Mouse (Mus musculus) adrenal gland, postnatal 14 days (tissue): ENCODE results near the gene Pdhx. TPM values are rescaled to one million over a fixed set of nuclear protein-coding genes. Genes with fewer than 3 reads are reported as not detected.

Experiments used
- DNase-seq: peaks from one replicate; pipeline ENCODE4 v3.0.0; 2021; ENCODE audit warnings: mixed read lengths
- total RNA-seq: library from RNA; stranded (reverse); gene quantifications from 2 replicates; pipeline ENCODE4 v1.2.3, GENCODE M21; 2021

The Pdhx gene
- total RNA-seq, 1 experiment from 2014 or later = 133 TPM

- peak; percentile 60 for DNase-seq
Measured at GRCm38 (mm10) chr2:103062865-103063264, 10.4 kb downstream of the Pdhx start.

GRCm38 (mm10) chr2:103058266-103058665 is 15.0 kb downstream of the Pdhx start:
- DNase-seq = no peak

DNA sequence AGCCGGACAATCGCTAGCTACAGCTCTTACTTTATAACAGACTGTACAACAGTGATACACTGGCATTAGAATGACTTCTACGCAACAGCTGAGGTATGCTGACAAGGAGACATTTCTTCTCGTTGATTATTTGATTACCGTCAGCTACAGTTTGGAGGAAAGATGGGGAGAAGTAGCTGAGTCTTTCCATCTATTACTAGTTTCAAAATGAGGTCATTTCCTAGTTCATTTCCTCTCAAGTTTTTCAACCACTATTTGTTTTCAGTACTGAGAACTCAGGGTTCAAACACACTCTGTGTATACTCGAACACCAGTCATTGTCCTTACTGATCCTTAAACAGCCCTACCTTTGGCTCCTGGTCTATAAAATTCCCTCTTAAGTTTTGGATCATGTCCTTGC is 17.5 kb downstream of the Pdhx start:
- no peak for DNase-seq

DNA sequence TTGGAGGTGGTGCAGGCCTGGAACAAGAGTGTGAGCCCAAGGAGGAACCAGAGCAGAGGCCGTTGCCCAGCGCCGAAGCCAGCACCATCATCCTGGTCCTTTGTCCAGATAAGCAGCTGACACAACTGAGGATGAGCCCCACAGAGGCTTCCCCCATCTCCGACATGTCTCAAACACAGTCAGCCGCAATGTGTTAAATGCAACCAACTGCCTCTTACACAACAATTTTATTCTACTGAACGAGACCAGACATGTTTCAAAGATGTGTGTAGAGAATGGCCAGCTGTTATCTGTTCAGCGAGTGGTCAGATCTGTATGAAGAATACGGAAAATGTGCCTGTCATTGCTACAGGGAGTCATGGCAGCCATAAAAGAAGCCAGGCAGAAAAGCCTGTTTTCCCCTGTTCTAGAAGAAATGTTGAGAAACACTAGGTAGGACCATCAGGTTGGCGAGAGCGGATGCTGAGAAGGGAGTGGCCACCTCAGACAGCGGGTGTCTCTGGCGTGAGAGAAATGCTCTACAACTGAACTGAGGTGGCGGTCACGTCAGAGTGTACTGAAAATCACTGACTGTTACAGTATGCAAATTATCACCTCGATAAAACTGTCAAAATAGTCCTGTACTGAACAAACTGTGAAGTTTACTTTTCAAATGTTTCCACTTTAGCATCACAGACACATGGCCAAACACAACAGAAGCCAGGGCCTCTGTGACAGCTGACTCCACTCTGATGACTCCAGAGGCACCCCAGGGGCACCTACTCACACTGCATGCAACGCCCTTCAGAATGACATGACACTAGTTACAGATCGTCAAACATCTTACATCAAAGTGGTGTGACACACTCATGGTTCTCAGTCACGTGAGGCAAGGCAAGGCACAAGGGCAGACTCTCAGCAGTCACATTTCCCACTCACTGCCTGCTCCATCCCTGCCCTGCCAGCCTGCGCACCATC is 21.1 kb downstream of the Pdhx start:
- DNase-seq = peak; percentile 51

- DNase-seq = no peak
Measured at GRCm38 (mm10) chr2:103045286-103045685, 28.0 kb downstream of the Pdhx start.

DNA sequence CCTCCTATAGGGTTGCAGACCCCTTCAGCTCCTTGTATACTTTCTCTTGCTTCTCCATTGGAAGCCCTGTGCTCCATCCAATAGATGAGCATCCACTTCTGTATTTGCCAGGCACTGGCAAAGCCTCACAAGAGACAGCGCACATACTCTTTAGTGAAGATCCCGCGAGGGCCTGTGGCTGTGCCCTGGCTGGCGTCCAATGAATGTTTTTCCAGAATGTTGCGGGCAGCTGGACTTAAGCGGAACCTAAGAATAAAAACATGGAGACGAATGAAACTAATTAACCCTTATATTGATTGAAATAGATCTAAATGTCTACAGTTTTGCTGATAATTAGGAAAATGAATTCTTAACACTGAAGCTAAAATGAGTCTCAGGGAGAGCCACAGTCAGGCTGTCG is 32.4 kb downstream of the Pdhx start:
- peak; percentile 41 for DNase-seq

GRCm38 (mm10) chr2:103037831-103038230 is 35.5 kb downstream of the Pdhx start:
- DNase-seq = no peak

GRCm38 (mm10) chr2:103022728-103023127 is 50.6 kb downstream of the Pdhx start:
- no peak for DNase-seq

DNA sequence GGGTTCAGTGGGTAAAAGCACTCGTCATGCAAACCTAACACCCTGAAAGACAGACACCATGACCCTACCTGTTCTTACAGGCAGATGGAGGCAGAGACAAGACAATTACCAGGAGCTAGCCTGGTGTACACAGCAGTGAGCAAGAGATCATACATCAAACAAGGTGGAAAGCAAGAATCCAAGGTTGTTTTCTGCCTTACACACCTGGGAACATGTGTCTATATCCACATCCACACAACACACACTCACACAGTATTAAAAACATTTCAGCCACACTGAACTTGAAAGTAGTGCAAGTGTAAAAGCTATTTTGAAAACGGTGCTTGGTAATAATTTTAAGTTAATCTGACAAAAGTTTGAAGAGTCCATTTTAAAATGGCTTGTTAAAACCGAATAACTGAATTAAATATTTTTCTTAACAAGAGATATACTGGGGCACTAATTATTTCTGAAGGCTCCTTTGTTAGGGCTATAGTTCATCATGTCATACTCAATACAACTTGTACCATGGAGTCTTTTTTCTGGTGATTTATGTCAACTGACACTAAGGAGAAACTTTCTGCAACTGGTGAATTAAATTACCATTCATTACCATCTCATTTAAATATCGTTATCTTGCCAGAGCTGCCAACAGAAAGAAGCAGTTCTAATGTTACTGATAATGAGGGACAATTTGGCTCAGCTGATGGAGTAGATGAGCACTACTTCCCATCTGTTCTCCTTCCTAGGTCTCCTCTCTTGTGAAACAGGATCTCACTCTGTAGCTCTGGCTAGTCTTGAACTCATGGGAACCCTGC is 52.9 kb downstream of the Pdhx start:
- no peak for DNase-seq

DNA sequence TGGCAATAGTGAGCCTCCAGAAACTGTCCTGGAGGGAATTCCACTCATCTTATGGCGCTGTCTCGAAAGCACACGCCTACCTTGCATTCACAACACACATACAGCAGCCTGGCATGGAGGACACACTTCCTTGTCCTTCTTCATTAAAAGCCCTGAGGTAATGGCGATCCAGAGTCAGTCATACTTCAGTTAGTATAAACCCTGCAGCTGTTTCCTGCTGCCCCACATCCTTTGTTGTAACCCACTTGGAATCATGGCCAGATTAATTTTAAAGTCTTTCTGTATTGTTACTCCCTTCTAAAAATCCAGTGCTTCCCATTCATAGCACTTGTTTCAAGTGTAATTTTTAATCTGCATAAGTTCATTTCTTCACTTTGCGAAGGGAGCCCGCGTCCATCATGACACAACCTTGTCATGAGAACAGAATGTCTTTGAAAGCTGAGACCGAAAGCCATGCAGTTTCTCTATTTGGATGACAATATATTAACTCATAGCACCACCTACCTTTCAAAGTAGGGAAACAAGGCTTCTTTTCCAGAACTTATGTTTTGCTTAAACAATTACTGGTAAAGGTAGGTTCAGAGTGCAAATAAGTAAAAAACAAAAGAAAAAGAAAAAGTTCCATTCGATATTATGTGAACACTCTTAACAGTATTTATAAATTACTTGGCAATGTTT is 54.4 kb downstream of the Pdhx start:
- peak; percentile 25 for DNase-seq

GRCm38 (mm10) chr2:103017391-103017824 is 55.9 kb downstream of the Pdhx start:
- no peak for DNase-seq

- DNase-seq = no peak
Measured at GRCm38 (mm10) chr2:103016089-103016488, 57.2 kb downstream of the Pdhx start.

- DNase-seq = no peak
Measured at GRCm38 (mm10) chr2:103012782-103013575, 60.3 kb downstream of the Pdhx start.

DNA sequence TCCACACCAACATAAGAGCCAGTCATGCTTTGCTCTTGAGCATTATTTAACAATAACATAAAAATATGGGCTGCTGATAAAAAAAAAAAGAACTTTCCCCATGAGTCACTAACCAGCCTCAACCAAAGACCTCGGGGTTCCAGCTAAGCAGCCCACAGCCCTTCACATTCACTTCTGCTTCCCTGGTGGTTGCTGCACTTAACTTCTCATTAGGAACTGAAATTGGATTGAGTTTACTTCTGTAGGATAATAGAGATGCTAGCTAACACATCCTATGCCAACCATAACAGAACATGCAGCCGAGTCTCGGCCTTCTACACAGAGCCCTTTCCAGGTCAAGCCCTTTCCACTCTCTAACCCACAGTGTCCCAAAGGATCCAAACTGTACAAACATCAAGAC is 65.1 kb downstream of the Pdhx start:
- DNase-seq = no peak

DNA sequence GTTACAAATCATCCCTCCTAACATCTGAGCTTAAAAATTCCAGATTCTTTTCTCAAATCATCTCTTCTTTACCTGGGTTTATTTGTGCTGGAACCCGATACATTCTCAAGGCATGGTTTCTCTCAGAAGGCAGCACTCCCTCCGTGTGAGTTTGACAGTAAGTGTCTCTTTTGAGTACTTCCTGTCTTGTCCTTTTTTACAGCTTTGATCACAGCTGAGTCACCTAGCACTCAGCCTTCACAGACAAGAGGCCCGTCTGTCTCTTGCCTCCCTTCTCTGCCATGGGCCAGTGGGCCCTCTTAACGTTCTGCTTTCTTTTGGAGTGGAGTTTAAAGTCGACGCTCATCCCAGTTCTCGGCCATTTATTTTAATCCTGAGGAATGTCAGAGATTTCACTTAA is 68.7 kb downstream of the Pdhx start:
- no peak for DNase-seq

GRCm38 (mm10) chr2:102999153-102999575 is 74.1 kb downstream of the Pdhx start:
- no peak for DNase-seq

- no peak for DNase-seq
Measured at GRCm38 (mm10) chr2:102998356-102998755, 75.0 kb downstream of the Pdhx start.

- DNase-seq = no peak
Measured at GRCm38 (mm10) chr2:102997874-102998273, 75.4 kb downstream of the Pdhx start.

DNA sequence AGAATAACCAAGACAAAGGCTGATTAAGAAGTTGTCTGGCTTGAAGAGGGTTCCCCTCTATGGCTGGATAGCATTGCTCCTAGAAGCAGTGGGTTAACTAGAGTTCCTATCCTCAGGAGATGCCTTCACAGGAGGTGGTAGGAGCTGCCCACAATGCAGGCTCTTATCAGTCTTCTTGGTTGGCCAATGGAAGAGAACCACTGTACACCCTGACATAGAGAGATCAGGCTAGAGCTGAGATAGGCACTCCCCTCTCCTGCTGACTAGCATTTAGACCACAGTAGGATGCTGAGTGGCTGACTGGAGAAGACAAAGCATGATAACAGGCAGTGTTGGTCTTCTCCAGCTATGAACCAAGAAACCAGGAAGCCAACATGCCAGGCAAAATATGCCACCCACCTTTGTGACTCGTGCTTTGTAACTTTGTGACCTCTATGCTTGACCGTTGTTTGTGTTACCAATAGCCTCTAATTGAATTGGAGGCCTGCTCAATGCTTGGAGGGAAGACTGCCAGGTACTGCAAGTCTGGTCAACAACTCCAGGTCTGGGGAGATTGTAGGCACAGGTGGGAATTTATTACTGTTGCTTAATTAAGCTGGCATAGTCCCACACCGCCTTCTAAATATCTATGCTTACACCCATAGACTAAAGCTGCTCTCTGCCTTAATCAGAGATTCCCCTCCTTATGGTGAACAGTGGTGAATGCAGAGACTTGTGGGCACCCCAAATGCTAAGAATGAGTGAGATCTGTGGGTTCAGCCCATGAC is 79.3 kb downstream of the Pdhx start:
- DNase-seq = no peak

DNA sequence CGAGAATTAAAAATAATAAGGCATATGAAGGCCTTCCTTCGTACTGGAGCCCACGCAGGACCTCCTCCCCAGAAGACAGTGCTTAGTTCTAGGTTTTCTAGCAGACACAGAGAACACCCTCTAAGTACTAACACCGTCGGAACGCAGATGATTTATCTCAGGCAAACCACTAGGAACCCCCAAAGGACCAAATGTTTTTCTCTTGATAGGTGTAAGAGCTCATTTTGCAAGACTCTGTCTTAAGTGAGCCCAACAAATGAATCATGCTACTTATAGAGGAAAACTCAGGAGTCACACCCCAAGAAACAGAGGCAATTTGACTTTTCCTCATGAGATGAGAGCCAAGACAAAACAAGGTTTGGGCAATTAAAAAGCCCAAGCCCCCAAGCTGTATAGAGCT is 80.9 kb downstream of the Pdhx start:
- no peak for DNase-seq

- DNase-seq = peak; percentile 27
Measured at GRCm38 (mm10) chr2:102990301-102990702, 83.0 kb downstream of the Pdhx start.
